Mouse (Mus musculus): ENCODE measurements around the gene Ppp1r8.

GRCm38 (mm10) chr4:132864856-132865255, 21.9 kb upstream of the Ppp1r8 start:
- no peak for TF ChIP-seq CTCF (conservative IDR thresholded peaks at IDR 0.05; ENCODE audit: low read length)
- no peak for TF ChIP-seq NANOG (IDR thresholded peaks at IDR 0.05; ENCODE audit: borderline replicate concordance, low read length)

All from E14TG2a.4 (cell line).